Mouse (Mus musculus) ovary, postnatal 10 days (tissue): ENCODE measurements around the gene Gm9945.
A peak's percentile ranks its signal among the peaks of the same experiment; 100 is the strongest.

ENCODE experiments used
- DNase-seq: peaks from one replicate; pipeline ENCODE4 v3.0.0; 2022; ENCODE audit warnings: low spot score

Gene Gm9945

GRCm38 (mm10) chr11:53461727-53462126 is 18.2 kb upstream of the Gm9945 start:
- DNase-seq: no peak

GRCm38 (mm10) chr11:53463551-53464424 is 16.2 kb upstream of the Gm9945 start:
- no peak for DNase-seq

DNA sequence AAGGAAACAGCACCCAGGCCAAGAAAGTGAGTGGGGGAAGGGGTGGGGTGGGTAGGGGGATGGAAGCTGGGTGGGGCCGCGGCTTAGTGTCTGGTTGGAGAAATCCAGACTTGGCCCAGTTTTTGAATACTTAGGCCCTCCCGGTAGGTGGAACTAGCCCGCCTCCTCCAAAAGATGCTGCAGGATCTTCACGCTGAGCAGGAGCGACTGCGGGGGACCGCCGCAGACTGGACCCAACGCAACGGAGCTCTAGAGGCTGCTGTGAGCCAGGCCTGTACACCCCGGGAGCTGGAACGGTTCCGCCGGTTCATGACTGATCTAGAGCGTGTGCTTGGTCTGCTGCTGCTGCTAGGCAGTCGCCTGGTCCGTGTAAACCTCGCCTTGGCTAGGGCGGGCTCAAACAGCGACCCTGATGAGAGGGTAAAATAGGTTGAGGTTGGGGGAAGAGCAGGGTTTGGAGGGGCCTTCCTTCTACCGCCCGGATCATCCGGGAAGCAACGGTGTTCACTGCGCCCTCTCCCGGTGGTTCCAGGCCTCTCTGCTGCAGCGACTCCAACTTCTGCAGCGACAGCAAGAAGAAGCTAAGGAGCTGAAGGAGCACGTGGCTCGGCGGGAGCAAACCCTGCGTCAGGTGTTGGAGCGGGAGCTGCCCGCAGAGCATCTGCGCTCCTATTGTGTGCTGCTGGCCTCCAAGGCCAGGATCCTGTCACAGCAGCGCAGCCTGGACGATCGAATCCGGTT is 13.6 kb upstream of the Gm9945 start:
- peak; percentile 63 for DNase-seq

DNA sequence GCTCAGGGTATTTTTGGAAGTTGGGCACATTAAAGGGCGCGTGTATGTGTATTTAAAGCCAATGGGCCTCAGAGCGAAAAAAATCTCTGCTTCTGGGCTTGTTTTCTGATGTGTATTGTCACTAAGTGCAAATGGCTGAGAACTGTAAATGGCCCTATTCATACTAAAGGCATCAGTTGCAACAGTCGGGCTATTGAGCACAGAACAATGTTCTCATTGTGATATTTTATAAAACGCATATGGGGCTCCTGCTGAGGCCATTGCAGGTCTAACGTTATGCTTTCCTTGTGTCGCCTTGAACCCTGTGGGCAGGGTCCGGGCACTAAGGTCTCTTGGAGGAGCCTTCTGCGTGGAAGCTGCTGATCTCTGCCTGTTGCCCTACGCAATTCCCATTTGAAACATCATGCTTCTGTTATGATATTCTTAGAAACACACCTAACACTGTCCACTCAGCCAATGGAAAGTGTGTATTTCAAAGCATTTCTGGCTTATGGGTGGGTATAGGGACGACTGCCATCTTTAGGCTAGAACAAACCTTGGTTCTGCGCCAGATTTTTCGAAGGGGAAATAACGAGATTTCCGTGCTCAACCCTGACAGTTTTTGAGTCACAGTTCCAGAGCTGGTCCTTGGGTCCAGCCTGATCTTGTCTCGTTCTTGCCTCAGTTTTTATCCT is 10.5 kb upstream of the Gm9945 start:
- DNase-seq: no peak

DNA sequence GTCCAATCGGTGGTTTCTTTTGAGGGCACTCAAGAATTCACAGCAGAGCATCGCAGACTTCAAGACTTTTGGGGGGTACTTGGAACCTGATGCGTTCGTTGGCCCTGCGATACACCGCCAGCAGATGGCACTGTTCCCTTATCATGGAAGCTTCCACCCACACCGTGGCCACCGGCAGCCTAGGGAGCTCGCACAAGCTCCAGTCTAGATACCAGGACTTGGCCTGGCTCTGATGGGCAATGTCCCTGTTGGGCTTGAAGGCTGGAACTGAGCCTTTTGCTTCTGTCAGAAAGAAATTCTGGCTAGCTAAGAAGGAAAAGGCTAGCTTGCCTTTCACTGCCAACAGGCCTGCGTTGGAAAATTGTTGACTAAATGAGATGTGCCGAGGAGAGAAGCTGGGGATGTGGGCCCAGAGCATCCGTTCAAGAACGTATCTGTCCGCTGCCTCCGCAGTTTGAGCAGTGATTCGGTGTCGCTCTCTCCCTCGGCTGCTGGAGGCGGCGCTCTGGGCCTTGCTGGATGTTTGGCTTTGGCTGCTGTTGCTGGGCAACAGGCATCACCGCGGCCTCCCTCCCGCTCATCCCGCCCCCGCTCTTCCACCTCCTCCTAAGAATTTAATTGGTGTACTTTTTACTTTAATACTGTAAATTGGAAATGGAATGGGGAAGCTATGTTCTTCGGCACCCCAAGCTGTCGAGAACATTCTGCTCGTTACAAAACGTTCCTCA is 9.8 kb upstream of the Gm9945 start, which contains the start of gene Gm9837:
Gm9837 (minus strand) TSS at position 512 of the 728 bp plus-strand sequence.
- peak; percentile 82 for DNase-seq

- DNase-seq: no peak
Observed at GRCm38 (mm10) chr11:53472709-53473108, 7.3 kb upstream of the Gm9945 start.

DNA sequence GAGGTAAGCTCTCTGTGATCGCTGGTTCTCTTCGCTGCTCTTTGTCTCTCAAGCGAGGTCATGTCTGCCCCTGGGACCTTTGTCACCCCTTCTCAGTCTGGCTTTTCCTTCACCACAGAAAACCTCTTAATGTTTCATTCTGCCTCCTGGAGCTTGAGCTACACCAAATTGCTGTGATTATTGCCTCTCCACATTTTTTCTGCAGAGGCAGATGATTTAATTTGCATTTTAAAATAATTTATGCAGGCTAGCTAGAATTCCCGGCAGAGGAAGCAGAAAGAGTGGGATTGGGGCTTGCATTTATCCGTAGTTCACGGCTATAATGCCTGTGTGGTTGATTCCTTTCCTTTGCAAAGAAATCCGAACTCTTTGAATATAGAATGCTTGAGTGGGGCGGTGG is 4.3 kb upstream of the Gm9945 start:
- DNase-seq: no peak

- no peak for DNase-seq
Observed at GRCm38 (mm10) chr11:53477833-53478232, 2.1 kb upstream of the Gm9945 start.

DNA sequence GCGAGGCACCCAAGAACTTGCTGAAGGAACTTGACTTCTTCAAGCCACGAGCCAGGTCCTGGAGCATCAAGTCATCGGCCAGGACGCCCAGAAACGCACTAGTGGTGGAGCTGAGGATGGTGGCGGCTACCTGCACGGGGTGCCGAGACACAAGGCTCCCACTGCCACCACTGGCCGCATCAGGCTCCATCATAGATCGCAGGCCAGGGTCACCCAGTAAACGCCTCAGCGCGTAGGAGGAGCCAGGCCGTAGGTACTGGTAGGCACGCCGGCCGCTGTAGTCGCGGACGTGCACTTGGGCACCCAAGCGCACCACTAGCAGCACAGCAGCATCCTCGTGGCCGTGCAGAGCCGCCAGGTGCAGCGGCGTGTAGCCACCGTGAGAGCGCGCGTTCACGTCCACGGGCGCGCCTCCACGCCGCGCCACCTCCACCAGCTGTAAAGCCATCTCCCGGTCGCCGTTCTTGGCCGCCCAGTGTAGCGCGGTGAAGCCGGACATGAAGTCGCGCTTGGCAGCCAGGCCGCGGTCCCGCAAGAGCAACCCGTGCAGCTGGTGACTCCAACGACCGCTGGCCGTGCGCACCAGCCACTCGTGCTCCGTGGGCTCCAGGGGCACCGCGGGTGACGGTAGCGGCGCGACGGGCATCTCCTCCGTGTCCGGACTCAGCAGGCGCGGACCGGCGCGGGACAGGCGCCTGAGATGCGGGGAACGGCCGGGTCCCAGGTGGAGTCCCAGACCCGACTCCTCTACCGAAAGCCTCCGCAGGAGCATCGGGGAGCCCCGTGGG is 1.4 kb upstream of the Gm9945 start:
- DNase-seq: no peak

DNA sequence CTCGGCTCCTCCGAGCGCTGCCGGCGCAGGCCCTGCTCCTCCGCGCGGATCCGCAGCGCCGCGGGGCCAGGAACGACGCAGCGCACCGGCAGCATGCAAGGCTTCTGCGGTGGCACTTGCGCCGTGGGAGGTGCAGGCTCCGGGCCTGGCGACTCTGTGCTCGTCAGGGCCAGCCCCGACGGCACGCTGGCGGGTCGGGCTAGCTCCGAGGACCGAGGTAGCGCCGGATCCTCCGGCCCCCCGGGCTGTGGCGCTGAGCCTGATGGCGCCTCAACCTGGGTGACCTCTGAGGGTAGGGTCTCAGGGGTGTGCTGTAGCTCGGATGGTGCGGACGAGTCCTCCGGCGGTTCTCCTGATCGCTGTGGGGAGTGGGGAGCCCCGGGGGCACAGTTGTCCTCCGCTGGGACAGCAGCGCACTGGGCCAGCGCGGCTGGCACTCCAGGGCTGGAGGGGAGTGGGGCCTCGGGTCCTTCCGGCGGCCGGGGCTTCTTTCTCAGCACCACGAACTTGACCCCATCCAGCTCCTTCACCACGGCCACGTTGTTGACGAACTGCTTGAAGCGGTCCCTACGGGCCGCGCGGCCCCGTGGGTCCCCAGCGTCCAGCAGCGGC is 689 bp upstream of the Gm9945 start:
- DNase-seq: peak; percentile 4

DNA sequence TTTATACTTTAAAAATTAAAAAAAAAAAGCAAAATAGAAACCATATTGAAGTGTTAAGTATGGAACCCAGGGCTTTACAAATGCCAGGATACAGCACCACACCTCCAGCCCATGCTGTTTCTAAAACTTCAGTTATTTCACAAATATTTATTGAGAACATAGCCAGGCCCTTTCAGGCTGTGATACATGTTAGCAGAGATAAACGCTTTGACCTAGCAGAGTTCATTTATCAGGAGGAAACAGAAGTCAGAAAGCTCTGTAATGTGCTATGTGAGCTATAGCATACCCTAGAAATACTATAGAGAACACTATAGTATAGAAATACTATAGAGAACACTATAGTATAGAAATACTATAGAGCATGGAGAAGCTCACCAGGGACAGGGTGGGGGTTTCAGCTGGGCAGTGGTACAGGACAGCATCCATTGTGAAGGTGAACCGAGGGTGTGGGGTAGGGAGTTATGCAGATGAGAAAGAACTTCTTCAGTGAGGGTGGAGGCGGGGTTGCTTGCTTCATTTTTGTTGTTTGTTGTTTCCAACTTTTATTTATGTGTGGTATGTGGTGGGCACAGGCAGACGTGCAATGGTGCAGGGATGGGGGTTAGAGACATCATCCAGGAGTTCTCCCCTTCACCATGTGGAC is 1.2 kb downstream of the Gm9945 start:
- DNase-seq: no peak

DNA sequence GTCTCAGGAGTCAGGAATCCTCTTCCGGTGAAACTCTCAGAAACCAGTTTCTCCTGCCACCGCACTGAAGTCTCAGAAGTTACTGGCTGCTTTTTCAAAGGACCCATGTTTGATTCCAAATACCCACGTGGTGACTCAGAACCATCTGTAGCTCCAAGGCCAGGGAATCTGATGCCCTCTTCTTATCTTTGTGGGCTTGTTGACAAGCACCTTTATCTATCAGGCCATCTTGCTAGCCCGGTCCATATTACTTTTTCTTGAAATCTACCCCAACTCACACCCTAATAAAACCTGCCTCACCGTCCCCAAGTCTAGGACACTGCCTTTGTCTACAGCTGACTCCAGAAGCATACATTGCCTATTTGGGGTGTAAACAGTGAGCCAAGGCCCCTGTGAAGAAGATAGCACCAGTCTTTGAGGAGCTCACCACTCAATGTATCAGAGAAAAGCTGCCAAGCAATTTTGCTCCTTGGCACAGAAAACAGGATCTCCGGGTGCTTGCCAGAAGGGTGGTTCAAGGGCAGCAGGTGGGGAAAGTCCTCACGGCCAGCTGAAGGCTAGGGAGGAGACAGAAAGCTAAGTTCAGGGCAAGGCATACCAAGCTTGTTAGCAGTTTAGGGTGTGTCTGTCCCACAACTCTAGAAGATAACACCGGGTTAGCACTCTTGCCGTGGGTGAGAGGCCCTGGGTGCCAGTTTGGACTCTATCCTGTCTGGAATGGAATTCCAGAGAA is 3.4 kb downstream of the Gm9945 start:
- no peak for DNase-seq

GRCm38 (mm10) chr11:53485719-53486118 is 5.8 kb downstream of the Gm9945 start:
- DNase-seq: no peak

GRCm38 (mm10) chr11:53486351-53486750 is 6.4 kb downstream of the Gm9945 start:
- no peak for DNase-seq

GRCm38 (mm10) chr11:53486822-53487594 is 7.0 kb downstream of the Gm9945 start:
- no peak for DNase-seq

GRCm38 (mm10) chr11:53489007-53489406 is 9.0 kb downstream of the Gm9945 start:
- no peak for DNase-seq

DNA sequence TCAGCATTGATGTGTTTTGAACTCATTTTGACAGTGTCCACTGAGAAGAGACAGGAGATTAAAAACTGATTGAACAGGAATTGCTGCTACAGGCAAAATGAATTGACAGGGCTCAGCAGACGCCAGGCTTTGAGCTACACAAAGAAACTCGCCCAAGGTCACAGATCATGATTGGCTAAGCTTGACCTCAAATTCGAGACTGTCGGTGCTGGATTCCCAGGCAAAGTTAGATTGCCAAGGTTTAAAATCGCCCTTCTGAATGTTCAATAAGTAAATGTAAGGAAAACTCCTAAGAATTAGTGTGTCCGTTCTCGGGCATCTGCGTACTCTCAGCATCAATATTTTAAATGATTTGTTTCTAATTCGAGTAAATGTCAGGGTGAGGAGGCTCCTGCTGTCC is 9.5 kb downstream of the Gm9945 start:
- DNase-seq: no peak

DNA sequence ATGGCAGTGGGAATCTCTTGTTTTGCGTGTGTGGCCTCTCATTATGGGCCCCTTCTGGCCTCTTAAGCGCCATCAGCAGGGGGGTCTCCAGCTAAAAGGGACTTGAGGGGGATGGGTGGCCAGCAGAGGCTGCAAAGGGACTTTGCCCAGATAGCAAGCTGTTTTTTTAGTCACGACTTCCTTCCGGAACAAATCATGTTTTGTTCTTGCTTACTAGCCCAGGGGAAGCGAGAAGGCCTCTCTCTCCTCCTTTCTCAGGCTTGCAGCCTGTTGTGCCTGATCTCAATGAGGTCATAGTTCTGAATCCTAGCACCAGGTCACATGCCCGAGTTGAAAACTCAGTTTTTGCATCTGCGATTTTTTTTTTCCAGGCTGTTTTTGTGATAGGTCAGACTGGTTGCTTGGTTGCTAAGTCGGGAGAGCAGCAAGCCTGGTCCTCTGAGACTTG is 12.0 kb downstream of the Gm9945 start:
- DNase-seq: no peak
